ENCODE assay signal across 23 mouse cellular contexts in the genomic region with DNA sequence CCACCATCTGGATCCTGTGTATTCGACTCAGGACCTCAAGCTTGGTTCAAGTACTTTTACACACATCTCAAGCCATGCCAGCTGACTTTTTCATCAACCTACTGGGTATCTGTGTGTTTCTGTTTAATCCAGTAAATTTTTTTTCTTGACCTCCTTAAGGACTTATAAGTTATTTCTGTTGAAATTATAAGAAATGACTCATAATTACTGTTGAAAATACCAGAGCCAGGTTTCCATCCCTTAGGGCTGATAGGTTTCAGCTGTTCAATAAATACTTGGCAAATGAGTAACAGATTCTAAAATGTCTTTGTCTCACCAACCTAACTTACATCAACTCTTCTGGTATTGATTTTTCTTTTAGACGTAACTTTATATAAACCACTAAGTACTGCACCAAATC. TPM values are rescaled to one million over a fixed set of nuclear protein-coding genes. Genes with fewer than 3 reads are reported as not detected.
DNase-seq lines count a peak whose midpoint lies in the region; TF ChIP-seq lines count a peak whose summit lies in the region.
"Had no signal": no experiment of that assay in that cellular context is flagged by ENCODE, and none has a peak within 500 bp of the region (broad histone marks: within the 10 kb centered on the region; RNA-seq: fewer than 3 reads in every experiment).

No protein-coding gene starts in this region.

- TF ChIP-seq POLR2A in bone marrow macrophage, adult 2 months (IDR thresholded peaks at IDR 0.05; ENCODE audit: borderline replicate concordance, low read depth, low read length): no peak
- no peak for TF ChIP-seq POLR2A in myocyte (IDR thresholded peaks at IDR 0.05; ENCODE audit: insufficient read length, low read depth)

- 0 out of 2 replicates have a peak overlapping the region, but pooled peaks have one; percentile 15 for H3K27ac ChIP-seq in left cerebral cortex, adult 2 months
- H3K27ac ChIP-seq in bone marrow macrophage, adult 2 months (ENCODE audit: insufficient read depth, low read depth, low read length): peak overlapping the region; percentile 45
- H3K27ac ChIP-seq: forebrain, embryonic 10.5 days; heart, embryonic 10.5 days; hindbrain, embryonic 13.5 days; liver, embryonic 14.5 days; neural tube, embryonic 13.5 days had no signal

- H3K4me2 ChIP-seq in myocyte (ENCODE audit: low read depth): peak overlapping the region; percentile 97
- H3K4me2 ChIP-seq: hindbrain, embryonic 13.5 days; neural tube, embryonic 13.5 days had no signal

- intact Hi-C loops in left cerebral cortex, adult 2 months (cut with DNase I): no loop called here
- intact Hi-C loops in left cerebral cortex, postnatal 36 days (cut with DNase I): no loop called here

- no peak overlapping the region for H3ac ChIP-seq in myocyte (ENCODE audit: control insufficient read depth, insufficient read length)

- no peaks in the 10 kb centered on the region for H3K36me3 ChIP-seq in myocyte (ENCODE audit: control insufficient read depth, insufficient read depth)
- H3K36me3 ChIP-seq: forebrain, embryonic 10.5 days; G1E; heart, embryonic 10.5 days; hindbrain, embryonic 13.5 days; neural tube, embryonic 13.5 days had no signal

- peaks cover 74% of the 10 kb centered on the region for H3K79me2 ChIP-seq in myocyte (ENCODE audit: control insufficient read depth, insufficient read depth)

- H3K27me3 ChIP-seq in myocyte (ENCODE audit: control insufficient read depth, insufficient read depth, insufficient read length): no peaks in the 10 kb centered on the region
- H3K27me3 ChIP-seq: neural tube, embryonic 13.5 days had no signal

- H3K4me1 ChIP-seq in bone marrow macrophage, adult 2 months (ENCODE audit: control insufficient read depth, insufficient read depth, low read length): peaks cover 39% of the 10 kb centered on the region

- H3K4me3 ChIP-seq in left cerebral cortex, adult 2 months: no peak overlapping the region
- H3K4me3 ChIP-seq in bone marrow macrophage, adult 2 months (ENCODE audit: insufficient read depth, low read length): peak overlapping the region; percentile 28; the same call in 1 of the 2 replicates
- peak overlapping the region; percentile 94 for H3K4me3 ChIP-seq in myocyte
- H3K4me3 ChIP-seq: forebrain, embryonic 10.5 days; heart, embryonic 10.5 days; hindbrain, embryonic 13.5 days; neural tube, embryonic 13.5 days had no signal

- DNase-seq in left cerebral cortex, adult 2 months (ENCODE audit: extremely low spot score in 1 of 2, low spot score in 2 of 2): no peak
- no peak for DNase-seq in left cerebral cortex, postnatal 36 days (ENCODE audit: low spot score in 2 of 2)
- peak; percentile 58 for DNase-seq in forelimb bud, embryonic 11.5 days (ENCODE audit: low read depth, low spot score)
- DNase-seq in ovary, postnatal 36 days (ENCODE audit: low spot score): no peak
- DNase-seq in urinary bladder, postnatal 4 days (ENCODE audit: low spot score in 2 of 2): no peak
- DNase-seq: cerebellum, postnatal 10 days; gastrocnemius, postnatal 36 days; heart, postnatal 10 days; kidney, adult 11 months; kidney, postnatal 14 days; lung, postnatal 10 days; right cerebral cortex, postnatal 25 days; thymus, postnatal 25 days had no signal

- no peak for TF ChIP-seq CTCF in left cerebral cortex, adult 2 months (IDR thresholded peaks at IDR 0.05)
- TF ChIP-seq CTCF in bone marrow macrophage, adult 2 months (IDR thresholded peaks at IDR 0.05; ENCODE audit: low read depth, low read length): no peak

TF ChIP-seq in myocyte, 11 proteins besides CTCF, POLR2A, EP300 and RAD21:
- TF ChIP-seq USF1 (IDR thresholded peaks at IDR 0.05; ENCODE audit: low read depth) (no peak), CEBPB (IDR thresholded peaks at IDR 0.05; ENCODE audit: insufficient read depth, poor library complexity, severe bottlenecking) (no peak), MYOD1 (IDR thresholded peaks at IDR 0.05; ENCODE audit: control insufficient read depth in 1 of 3, insufficient read length in 2 of 3, low read depth in 2 of 3) (no peak), REST (IDR thresholded peaks at IDR 0.05; ENCODE audit: insufficient read depth, insufficient read length) (no peak), TCF12 (IDR thresholded peaks at IDR 0.05; ENCODE audit: insufficient read depth, poor library complexity, severe bottlenecking) (no peak), MAX (IDR thresholded peaks at IDR 0.05; ENCODE audit: low read depth) (no peak), MYOG (IDR thresholded peaks at IDR 0.05; ENCODE audit: control insufficient read depth in 1 of 3, insufficient read depth in 1 of 3, insufficient read length in 2 of 3, low read depth in 2 of 3) (no peak), POLR2AphosphoS2 (IDR thresholded peaks at IDR 0.05; ENCODE audit: insufficient read length, low read depth) (no peak), E2F4 (IDR thresholded peaks at IDR 0.05; ENCODE audit: insufficient read depth) (no peak), SRF (IDR thresholded peaks at IDR 0.05; ENCODE audit: control insufficient read depth, insufficient read length, low read depth) (no peak), TCF3 (IDR thresholded peaks at IDR 0.05; ENCODE audit: insufficient read length, low read depth) (no peak)
TF ChIP-seq in myocyte: peak in this region for 0.

RNA-seq across cellular contexts. Expression of a gene that starts 3.0 kb away (rescaled TPM):
- total RNA-seq in left cerebral cortex, adult 2 months (2021): 10 to 100 TPM; 18.5 to 21.6 TPM
- total RNA-seq in left cerebral cortex, postnatal 36 days (2021): 10 to 100 TPM; 18.0 to 18.4 TPM
- polyA plus RNA-seq in bone marrow macrophage, adult 2 months (2012; ENCODE audit: insufficient read depth, insufficient read length, missing spikeins): 28.3 and 30.3 TPM in 2 replicates
- 26.9 TPM for polyA plus RNA-seq in myocyte (2012; fragmentation: generic; extraction: Trizol)
- polyA plus RNA-seq: G1E had no signal

RNA-seq across cellular contexts. Expression of a gene that starts 29.2 kb away (rescaled TPM):
- total RNA-seq in left cerebral cortex, adult 2 months (2021): not detected
- total RNA-seq in left cerebral cortex, postnatal 36 days (2021): under 1 TPM in 1 of 2 experiments, not detected in 1; 0.41 TPM
- polyA plus RNA-seq in bone marrow macrophage, adult 2 months (2012; ENCODE audit: insufficient read depth, insufficient read length, missing spikeins): not detected in 2 replicates
- polyA plus RNA-seq in myocyte (2012; fragmentation: generic; extraction: Trizol): 0.06 TPM
- total RNA-seq: gastrocnemius, postnatal 36 days; heart, postnatal 10 days; monocyte, adult 5-6 weeks had no signal
- polyA plus RNA-seq: frontal cortex, adult 2 months; G1E; heart, embryonic 10.5 days; hindbrain, embryonic 13.5 days; neural tube, embryonic 13.5 days had no signal
